Mouse (Mus musculus) E14TG2a.4 (cell line): ENCODE measurements at regions not wholly inside any gene's neighbourhood (a gene's known extent, or its start where the extent isn't known, plus 50 kb on each side); places are given as distances from the start of the nearest gene placed in this dataset.

Experiments used
- CTCF ChIP-seq: conservative IDR thresholded peaks from 2 replicates; pipeline ENCODE4 v1.5.1; 2014; ENCODE audit warnings: low read length
- NANOG ChIP-seq: IDR thresholded peaks from 2 replicates; pipeline ENCODE4 v1.6.1; 2014; ENCODE audit warnings: borderline replicate concordance, low read length, mixed read lengths
- POU5F1 ChIP-seq: IDR thresholded peaks from 2 replicates; pipeline ENCODE4 v1.6.1; 2014; ENCODE audit warnings: low read length, borderline replicate concordance

DNA sequence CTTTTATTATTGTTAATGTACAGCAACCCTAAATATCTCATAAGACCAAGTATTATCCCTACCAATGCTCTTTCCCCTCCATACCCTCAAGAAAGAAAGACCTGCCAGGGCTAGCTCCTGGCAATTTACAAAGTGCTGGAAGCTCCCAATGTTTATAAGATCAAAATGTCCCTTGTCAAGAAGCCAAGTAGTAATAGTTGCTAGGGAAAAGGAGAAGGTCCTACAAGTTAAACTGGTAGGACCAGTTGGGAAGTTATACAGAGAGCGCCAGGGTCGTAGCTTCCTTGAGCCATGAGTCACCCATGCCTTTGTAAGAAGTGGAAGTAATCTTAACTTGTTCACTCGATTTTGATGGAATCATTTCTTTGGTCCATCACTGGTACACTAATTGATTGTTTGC lies 1344.1 kb downstream of the Zfp704 start:
- TF ChIP-seq CTCF = no peak
- TF ChIP-seq NANOG = no peak
- TF ChIP-seq POU5F1 = no peak
